Mouse (Mus musculus) megakaryocyte, embryonic 14.5 days (primary cell): Measurements from ENCODE around the gene Slc24a4.

Experiments used
- FLI1 ChIP-seq: IDR thresholded peaks from 2 replicates; pipeline ENCODE4 v1.6.1; 2012; ENCODE audit warnings: low read length, inconsistent platforms, mixed read lengths
- GATA1 ChIP-seq: IDR thresholded peaks from 3 replicates; pipeline ENCODE4 v1.6.1; 2012; ENCODE audit warnings: mixed read lengths, low read length, inconsistent platforms, borderline replicate concordance

GRCm38 (mm10) chr12:102182621-102183020 is 54.1 kb downstream of the Slc24a4 start:
- TF ChIP-seq FLI1 (no peak), GATA1 (no peak)
